Mouse (Mus musculus): Measurements from ENCODE around the gene Akap6. TPM values are rescaled to one million over a fixed set of nuclear protein-coding genes. Genes with fewer than 3 reads are reported as not detected.
A peak's percentile ranks its signal among the peaks of the same experiment; 100 is the strongest.

The Akap6 gene
- polyA plus RNA-seq, 1 experiment from 2014 or later = 0.11 TPM

- no peak overlapping the region for H3K9ac ChIP-seq (ENCODE audit: low read depth, low read length)
- no peaks in the 10 kb centered on the region for H3K36me3 ChIP-seq (ENCODE audit: insufficient read depth, low read length)
- H3K4me1 ChIP-seq (replicated peaks; ENCODE audit: insufficient read depth, low read length) = no peaks in the 10 kb centered on the region
- H3K9me3 ChIP-seq (replicated peaks; ENCODE audit: low read length) = no peaks in the 10 kb centered on the region
- no peak for TF ChIP-seq CTCF (IDR thresholded peaks at IDR 0.05; ENCODE audit: low read depth)
- DNase-seq (ENCODE audit: low spot score) (no peak), ATAC-seq (replicated peaks; ENCODE audit: low FRiP score, low read depth) (no peak)
- 55% methylated on average over 10 of the region's 11 CpGs for WGBS
- H3K4me3 ChIP-seq (replicated peaks; ENCODE audit: low read depth, low read length) = no peak overlapping the region
- no peak overlapping the region for H3K4me2 ChIP-seq (ENCODE audit: low read length)
- no peak overlapping the region for H3K27ac ChIP-seq
- no peaks in the 10 kb centered on the region for H3K27me3 ChIP-seq (ENCODE audit: insufficient read depth, low read length)
These were observed 73.5 kb downstream of the Akap6 start for GRCm38 (mm10) chr12:52772494-52773280.

GRCm38 (mm10) chr12:52773847-52774246 lies 74.7 kb downstream of the Akap6 start:
- WGBS = 64% methylated on average over 3 of the region's 3 CpGs
- H3K9ac ChIP-seq (ENCODE audit: low read depth, low read length) = no peak overlapping the region
- H3K27me3 ChIP-seq (ENCODE audit: insufficient read depth, low read length) = no peaks in the 10 kb centered on the region
- no peak overlapping the region for H3K4me3 ChIP-seq (replicated peaks; ENCODE audit: low read depth, low read length)
- DNase-seq (ENCODE audit: low spot score) = no peak
- no peaks in the 10 kb centered on the region for H3K9me3 ChIP-seq (replicated peaks; ENCODE audit: low read length)
- H3K27ac ChIP-seq = no peak overlapping the region
- TF ChIP-seq CTCF (IDR thresholded peaks at IDR 0.05; ENCODE audit: low read depth) = no peak
- no peak overlapping the region for H3K4me2 ChIP-seq (ENCODE audit: low read length)
- no peaks in the 10 kb centered on the region for H3K36me3 ChIP-seq (ENCODE audit: insufficient read depth, low read length)
- H3K4me1 ChIP-seq (replicated peaks; ENCODE audit: insufficient read depth, low read length) = no peaks in the 10 kb centered on the region
- ATAC-seq (replicated peaks; ENCODE audit: low FRiP score, low read depth) = no peak

- Histone ChIP-seq H3K36me3 (ENCODE audit: insufficient read depth, low read length) (no peaks in the 10 kb centered on the region), H3K4me3 (replicated peaks; ENCODE audit: low read depth, low read length) (no peak overlapping the region), H3K4me1 (replicated peaks; ENCODE audit: insufficient read depth, low read length) (no peaks in the 10 kb centered on the region), H3K27me3 (ENCODE audit: insufficient read depth, low read length) (no peaks in the 10 kb centered on the region), H3K9ac (ENCODE audit: low read depth, low read length) (no peak overlapping the region), H3K4me2 (ENCODE audit: low read length) (no peak overlapping the region), H3K9me3 (replicated peaks; ENCODE audit: low read length) (no peaks in the 10 kb centered on the region), H3K27ac (no peak overlapping the region)
- ATAC-seq (replicated peaks; ENCODE audit: low FRiP score, low read depth) = no peak
- no peak for TF ChIP-seq CTCF (IDR thresholded peaks at IDR 0.05; ENCODE audit: low read depth)
- no peak for DNase-seq (ENCODE audit: low spot score)
- WGBS = 34% methylated on average over 6 of the region's 6 CpGs
These were observed 75.2 kb downstream of the Akap6 start for GRCm38 (mm10) chr12:52774382-52774781.

GRCm38 (mm10) chr12:52780216-52780615 lies 81.0 kb downstream of the Akap6 start:
- Histone ChIP-seq H3K36me3 (ENCODE audit: insufficient read depth, low read length) (no peaks in the 10 kb centered on the region), H3K27me3 (ENCODE audit: insufficient read depth, low read length) (no peaks in the 10 kb centered on the region), H3K27ac (no peak overlapping the region), H3K9ac (ENCODE audit: low read depth, low read length) (no peak overlapping the region), H3K4me3 (replicated peaks; ENCODE audit: low read depth, low read length) (no peak overlapping the region), H3K4me2 (ENCODE audit: low read length) (no peak overlapping the region), H3K9me3 (replicated peaks; ENCODE audit: low read length) (no peaks in the 10 kb centered on the region), H3K4me1 (replicated peaks; ENCODE audit: insufficient read depth, low read length) (no peaks in the 10 kb centered on the region)
- ATAC-seq (replicated peaks; ENCODE audit: low FRiP score, low read depth) (no peak), DNase-seq (ENCODE audit: low spot score) (no peak)
- no peak for TF ChIP-seq CTCF (IDR thresholded peaks at IDR 0.05; ENCODE audit: low read depth)
- 76% methylated on average over 5 of the region's 5 CpGs for WGBS

- no peaks in the 10 kb centered on the region for H3K9me3 ChIP-seq (replicated peaks; ENCODE audit: low read length)
- H3K4me1 ChIP-seq (replicated peaks; ENCODE audit: insufficient read depth, low read length) = no peaks in the 10 kb centered on the region
- DNase-seq (ENCODE audit: low spot score) (no peak), ATAC-seq (replicated peaks; ENCODE audit: low FRiP score, low read depth) (no peak)
- no peak overlapping the region for H3K27ac ChIP-seq
- WGBS = 65% methylated on average over 7 of the region's 7 CpGs
- H3K27me3 ChIP-seq (ENCODE audit: insufficient read depth, low read length) = no peaks in the 10 kb centered on the region
- H3K9ac ChIP-seq (ENCODE audit: low read depth, low read length) = no peak overlapping the region
- H3K4me3 ChIP-seq (replicated peaks; ENCODE audit: low read depth, low read length) = no peak overlapping the region
- no peak overlapping the region for H3K4me2 ChIP-seq (ENCODE audit: low read length)
- H3K36me3 ChIP-seq (ENCODE audit: insufficient read depth, low read length) = no peaks in the 10 kb centered on the region
- TF ChIP-seq CTCF (IDR thresholded peaks at IDR 0.05; ENCODE audit: low read depth) = no peak
These were observed 81.9 kb downstream of the Akap6 start for GRCm38 (mm10) chr12:52781066-52781465.

GRCm38 (mm10) chr12:52782902-52783441 lies 83.8 kb downstream of the Akap6 start:
- WGBS = 20% methylated on average over 14 of the region's 14 CpGs
- peak; percentile 18 for DNase-seq (ENCODE audit: low spot score)
- H3K27ac ChIP-seq = no peak overlapping the region
- no peaks in the 10 kb centered on the region for H3K27me3 ChIP-seq (ENCODE audit: insufficient read depth, low read length)
- H3K9ac ChIP-seq (ENCODE audit: low read depth, low read length) = no peak overlapping the region
- no peak for TF ChIP-seq CTCF (IDR thresholded peaks at IDR 0.05; ENCODE audit: low read depth)
- no peaks in the 10 kb centered on the region for H3K36me3 ChIP-seq (ENCODE audit: insufficient read depth, low read length)
- ATAC-seq (replicated peaks; ENCODE audit: low FRiP score, low read depth) = peak; percentile 54; the same call in 1 of the 2 replicates
- 0 out of 2 replicates have a peak overlapping the region, but pooled peaks have one; percentile 6 for H3K4me3 ChIP-seq (replicated peaks; ENCODE audit: low read depth, low read length)
- H3K4me2 ChIP-seq (ENCODE audit: low read length) = peak overlapping the region; percentile 45; the same call in 1 of the 2 replicates
- H3K4me1 ChIP-seq (replicated peaks; ENCODE audit: insufficient read depth, low read length) = no peaks in the 10 kb centered on the region
- H3K9me3 ChIP-seq (replicated peaks; ENCODE audit: low read length) = no peaks in the 10 kb centered on the region
